Mouse (Mus musculus): ENCODE measurements around the gene Pqbp1. TPM values are rescaled to one million over a fixed set of nuclear protein-coding genes. Genes with fewer than 3 reads are reported as not detected.
A peak's percentile ranks its signal among the peaks of the same experiment; 100 is the strongest.
"Not testable (repeated sequence)": the region's sequence is repeated elsewhere in the genome, so short reads cannot be mapped to it uniquely, and the experiment has no call there.

The Pqbp1 gene
- total and polyA plus RNA-seq, 3 experiments, result 20.4 to 30.7 (median 25.1) TPM

DNA sequence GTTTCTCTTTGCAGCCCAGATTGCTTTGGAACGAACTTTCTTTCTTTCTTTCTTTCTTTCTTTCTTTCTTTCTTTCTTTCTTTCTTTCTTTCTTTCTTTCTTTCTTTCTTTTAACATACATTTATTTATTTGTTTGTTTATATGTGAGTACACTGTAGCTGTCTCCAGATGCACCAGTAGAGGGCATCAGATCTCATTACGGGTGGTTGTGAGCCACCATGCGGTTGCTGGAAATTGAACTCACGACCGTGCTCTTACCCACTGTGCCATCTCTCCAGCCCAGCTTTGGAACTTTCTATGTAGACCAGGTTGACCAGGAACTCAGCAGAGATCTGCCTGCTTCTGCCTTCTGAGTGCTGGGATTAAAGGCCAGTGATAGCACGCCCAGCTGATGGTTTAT lies 18.9 kb upstream of the Pqbp1 start:
- H3K36me3 ChIP-seq (ENCODE audit: control insufficient read depth, insufficient read depth, low read length); intact Hi-C loops (cut with DNase I); DNase-seq; H3K4me1 ChIP-seq (ENCODE audit: control insufficient read depth, insufficient read depth, low read length); H3K79me2 ChIP-seq (replicated peaks; ENCODE audit: control insufficient read depth, insufficient read depth, low read length); H3K9ac ChIP-seq (ENCODE audit: low read depth, low read length); H3K27ac ChIP-seq; H3K4me3 ChIP-seq: not testable (repeated sequence)
- peaks cover 10% of the 10 kb centered on the region for H3K27me3 ChIP-seq (ENCODE audit: control insufficient read depth, insufficient read depth, low read length)
- TF ChIP-seq CTCF (IDR thresholded peaks at IDR 0.05), result 0 out of 2 replicates have a peak, but pooled peaks have one; percentile 17
- 60% methylated on average over 6 of the region's 6 CpGs for WGBS

DNA sequence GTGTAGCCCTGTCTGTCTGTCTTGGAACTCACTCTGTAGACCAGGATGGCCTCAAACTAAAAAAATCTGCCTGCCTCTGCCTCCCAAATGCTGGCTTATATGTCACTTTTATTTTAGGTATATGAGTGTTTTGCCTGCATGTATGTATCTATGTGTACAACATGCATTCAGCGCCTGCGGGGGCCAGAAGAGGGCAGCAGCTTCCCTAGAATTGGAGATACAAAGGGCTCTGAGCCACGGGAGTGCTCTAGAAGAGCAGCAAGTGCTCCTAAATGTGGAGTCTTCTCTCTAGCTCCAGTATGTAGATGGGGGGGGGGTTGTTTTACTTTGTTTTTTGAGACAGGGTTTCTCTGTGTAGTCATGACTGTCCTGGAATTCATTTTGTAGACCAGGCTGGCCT lies 16.6 kb upstream of the Pqbp1 start:
- not testable (repeated sequence) for H3K9ac ChIP-seq (ENCODE audit: low read depth, low read length); H3K27ac ChIP-seq; H3K27me3 ChIP-seq (ENCODE audit: control insufficient read depth, insufficient read depth, low read length); H3K4me3 ChIP-seq; H3K4me1 ChIP-seq (ENCODE audit: control insufficient read depth, insufficient read depth, low read length); H3K36me3 ChIP-seq (ENCODE audit: control insufficient read depth, insufficient read depth, low read length); H3K79me2 ChIP-seq (replicated peaks; ENCODE audit: control insufficient read depth, insufficient read depth, low read length)
- TF ChIP-seq CTCF (IDR thresholded peaks at IDR 0.05), result peak; percentile 47
- intact Hi-C loops (cut with DNase I), result loop anchor here (1.0 kb wide), 1 partner anchor 102 kb away; no protein-coding TSS in a partner anchor
- 18% methylated on average over 3 of the region's 3 CpGs for WGBS
- peak in 1 of 2 experiments; percentile 40 for DNase-seq

DNA sequence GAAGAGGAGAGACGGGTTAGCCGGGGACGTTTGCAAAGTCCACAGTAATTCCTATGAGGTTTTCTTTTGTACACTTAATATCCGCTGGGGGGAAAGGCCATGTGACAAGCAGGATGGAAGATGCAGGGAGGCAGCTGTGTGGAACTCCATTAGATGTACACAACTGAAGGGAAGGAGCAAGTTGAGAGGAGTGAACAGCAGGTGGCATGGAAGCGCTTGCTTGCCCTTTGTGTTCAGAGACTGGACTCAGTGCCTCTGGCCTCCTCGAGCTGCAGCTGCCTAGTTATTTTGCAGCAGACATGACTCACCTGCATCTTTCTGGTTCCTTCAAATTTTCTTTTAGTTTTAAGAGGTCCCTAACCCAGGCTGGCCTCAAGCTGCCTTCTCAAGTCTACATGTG lies 11.4 kb upstream of the Pqbp1 start:
- Histone ChIP-seq H3K27me3 (ENCODE audit: control insufficient read depth, insufficient read depth, low read length) (no peaks in the 10 kb centered on the region), H3K9ac (ENCODE audit: low read depth, low read length) (no peak overlapping the region), H3K36me3 (ENCODE audit: control insufficient read depth, insufficient read depth, low read length) (no peaks in the 10 kb centered on the region), H3K79me2 (replicated peaks; ENCODE audit: control insufficient read depth, insufficient read depth, low read length) (no peaks in the 10 kb centered on the region), H3K4me1 (ENCODE audit: control insufficient read depth, insufficient read depth, low read length) (no peaks in the 10 kb centered on the region), H3K27ac (no peak overlapping the region), H3K4me3 (no peak overlapping the region)
- intact Hi-C loops (cut with DNase I), result no loop called here
- no peak for DNase-seq
- WGBS, result 57% methylated on average over 6 of the region's 6 CpGs
- TF ChIP-seq CTCF (IDR thresholded peaks at IDR 0.05) (peak; percentile 38; the same call in 1 of the 2 replicates), EP300 (IDR thresholded peaks at IDR 0.05; ENCODE audit: insufficient read depth, low read depth, low read length) (no peak)

DNA sequence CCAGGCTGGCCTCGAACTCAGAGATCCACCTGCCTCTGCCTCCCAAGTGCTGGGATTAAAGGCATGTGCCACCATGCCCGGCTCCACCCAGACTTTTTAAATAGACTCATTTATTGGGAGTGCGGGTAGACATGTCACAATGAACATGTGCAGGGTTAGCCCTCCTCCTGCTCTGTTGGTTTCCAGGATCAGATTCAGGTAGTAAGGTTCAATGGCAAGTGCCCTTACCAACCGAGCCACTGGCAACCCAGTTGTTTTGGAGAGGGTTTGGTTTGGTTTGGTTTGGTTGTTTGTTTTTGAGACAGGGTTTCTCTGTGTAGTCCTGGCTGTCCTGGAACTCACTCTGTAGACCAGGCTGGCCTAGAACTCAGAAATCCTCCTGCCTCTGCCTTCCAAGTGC lies 10.2 kb upstream of the Pqbp1 start, which contains the start of gene Gm10490:
Gene Gm10490, plus strand, starts transcription at position 301 of the 400 bp plus-strand sequence.
- not testable (repeated sequence) for H3K27ac ChIP-seq

DNA sequence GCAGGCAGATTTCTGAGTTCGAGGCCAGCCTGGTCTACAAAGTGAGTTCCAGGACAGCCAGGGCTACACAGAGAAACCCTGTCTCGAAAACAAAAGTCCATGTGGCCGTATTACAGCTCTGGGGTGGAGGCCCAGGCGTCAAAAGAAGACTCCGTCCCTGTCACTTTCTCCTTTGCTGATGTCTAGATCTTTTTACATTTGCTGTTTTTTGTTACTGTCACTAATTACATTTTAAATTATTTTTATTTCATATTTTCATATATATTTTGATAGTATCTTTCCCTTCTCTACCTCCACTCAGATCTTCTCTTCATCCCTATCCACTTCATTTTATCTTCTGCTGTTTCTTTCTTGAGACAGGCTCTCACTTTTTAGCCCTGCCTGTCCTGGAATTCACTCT lies 8.7 kb upstream of the Pqbp1 start, which contains the start of gene Gm10491:
Gene Gm10491, minus strand, starts transcription at position 101 of the 400 bp plus-strand sequence.
- H3K4me1 ChIP-seq (ENCODE audit: control insufficient read depth, insufficient read depth, low read length), result no peaks in the 10 kb centered on the region
- no peak within 1 kb of the TSS for H3K9ac ChIP-seq (ENCODE audit: low read depth, low read length)
- no peak for TF ChIP-seq CTCF (IDR thresholded peaks at IDR 0.05)
- TF ChIP-seq POLR2A (IDR thresholded peaks at IDR 0.05; ENCODE audit: insufficient read depth, low read depth, low read length), result no peak
- no peak for TF ChIP-seq EP300 (IDR thresholded peaks at IDR 0.05; ENCODE audit: insufficient read depth, low read depth, low read length)
- no peaks in the 10 kb centered on the region for H3K27me3 ChIP-seq (ENCODE audit: control insufficient read depth, insufficient read depth, low read length)
- no peaks in the 10 kb centered on the region for H3K36me3 ChIP-seq (ENCODE audit: control insufficient read depth, insufficient read depth, low read length)
- no peaks in the 10 kb centered on the region for H3K79me2 ChIP-seq (replicated peaks; ENCODE audit: control insufficient read depth, insufficient read depth, low read length)
- H3K4me3 ChIP-seq, result no peak within 1 kb of the TSS
- H3K27ac ChIP-seq, result no peak within 1 kb of the TSS
- DNase-seq, result no peak
- WGBS, result 80% methylated on average over 5 of the region's 5 CpGs
- intact Hi-C loops (cut with DNase I), result no loop called here

More for the DNA sequence above, 10.2 kb upstream of the Pqbp1 start, which contains the start of gene Gm10490:
- H3K27me3 ChIP-seq (ENCODE audit: control insufficient read depth, insufficient read depth, low read length); intact Hi-C loops (cut with DNase I); H3K9ac ChIP-seq (ENCODE audit: low read depth, low read length); H3K79me2 ChIP-seq (replicated peaks; ENCODE audit: control insufficient read depth, insufficient read depth, low read length); H3K4me3 ChIP-seq; H3K4me1 ChIP-seq (ENCODE audit: control insufficient read depth, insufficient read depth, low read length); DNase-seq; H3K36me3 ChIP-seq (ENCODE audit: control insufficient read depth, insufficient read depth, low read length): not testable (repeated sequence)
- WGBS, result 83% methylated on average over 4 of the region's 4 CpGs

DNA sequence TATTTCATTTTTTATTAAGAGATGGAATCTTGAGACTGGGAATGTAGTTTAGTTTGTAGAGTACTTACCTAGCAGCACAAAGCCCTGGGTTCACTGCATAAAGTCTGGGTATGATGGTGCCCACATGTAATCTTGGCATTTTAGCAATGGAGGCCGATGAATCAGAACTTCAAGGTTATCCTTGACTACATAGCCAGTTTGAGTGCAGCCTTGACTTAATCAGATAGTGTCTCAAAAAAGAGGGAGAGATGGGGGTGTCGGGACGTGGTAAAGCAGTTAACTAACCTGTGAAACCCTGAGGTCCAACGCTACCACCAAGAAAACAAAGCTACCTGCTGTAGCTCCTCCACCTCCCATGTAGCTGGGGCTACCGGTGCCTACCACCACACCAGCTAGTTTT lies 5.4 kb upstream of the Pqbp1 start:
- TF ChIP-seq POLR2A (IDR thresholded peaks at IDR 0.05; ENCODE audit: insufficient read depth, low read depth, low read length) (no peak), EP300 (IDR thresholded peaks at IDR 0.05; ENCODE audit: insufficient read depth, low read depth, low read length) (no peak), CTCF (IDR thresholded peaks at IDR 0.05) (no peak)
- no peak overlapping the region for H3K9ac ChIP-seq (ENCODE audit: low read depth, low read length)
- no peak for DNase-seq
- H3K79me2 ChIP-seq (replicated peaks; ENCODE audit: control insufficient read depth, insufficient read depth, low read length), result no peaks in the 10 kb centered on the region
- H3K4me3 ChIP-seq, result no peak overlapping the region
- H3K4me1 ChIP-seq (ENCODE audit: control insufficient read depth, insufficient read depth, low read length), result no peaks in the 10 kb centered on the region
- intact Hi-C loops (cut with DNase I), result no loop called here
- no peaks in the 10 kb centered on the region for H3K27me3 ChIP-seq (ENCODE audit: control insufficient read depth, insufficient read depth, low read length)
- 88% methylated on average over 5 of the region's 5 CpGs for WGBS
- H3K36me3 ChIP-seq (ENCODE audit: control insufficient read depth, insufficient read depth, low read length), result no peaks in the 10 kb centered on the region
- no peak overlapping the region for H3K27ac ChIP-seq

DNA sequence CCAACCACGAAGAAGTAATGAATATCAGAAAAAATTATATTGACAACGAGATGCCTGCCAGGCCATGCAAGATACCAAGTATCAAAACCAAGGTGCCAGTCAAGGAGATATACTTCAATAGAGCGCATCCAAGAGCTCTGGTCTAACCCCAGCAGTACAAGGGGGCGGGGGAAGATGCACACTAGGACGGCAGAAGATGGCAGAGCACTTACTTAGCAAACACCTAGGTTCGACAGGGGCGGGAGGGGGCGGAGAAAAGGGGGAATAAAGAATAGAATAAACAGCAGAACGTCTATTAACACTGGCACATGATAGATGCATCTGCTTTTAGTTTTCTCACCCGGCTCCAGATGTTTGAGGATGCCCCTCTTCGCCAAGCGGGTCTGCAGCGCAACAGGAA lies 858 bp downstream of the Pqbp1 start:
- intact Hi-C loops (cut with DNase I), result no loop called here
- DNase-seq, result no peak
- Histone ChIP-seq H3K27me3 (ENCODE audit: control insufficient read depth, insufficient read depth, low read length) (no peaks in the 10 kb centered on the region), H3K79me2 (replicated peaks; ENCODE audit: control insufficient read depth, insufficient read depth, low read length) (no peaks in the 10 kb centered on the region), H3K4me3 (peak overlapping the region; percentile 72), H3K27ac (no peak overlapping the region), H3K9ac (ENCODE audit: low read depth, low read length) (peak overlapping the region; percentile 57), H3K36me3 (ENCODE audit: control insufficient read depth, insufficient read depth, low read length) (no peaks in the 10 kb centered on the region), H3K4me1 (ENCODE audit: control insufficient read depth, insufficient read depth, low read length) (no peaks in the 10 kb centered on the region)
- 24% methylated on average over 13 of the region's 13 CpGs for WGBS
- TF ChIP-seq CTCF (IDR thresholded peaks at IDR 0.05) (no peak), POLR2A (IDR thresholded peaks at IDR 0.05; ENCODE audit: insufficient read depth, low read depth, low read length) (no peak), EP300 (IDR thresholded peaks at IDR 0.05; ENCODE audit: insufficient read depth, low read depth, low read length) (no peak)
